Mouse (Mus musculus): ENCODE measurements at regions not wholly inside any gene's neighbourhood (a gene's known extent, or its start where the extent isn't known, plus 50 kb on each side); places are given as distances from the start of the nearest gene placed in this dataset.

DNA sequence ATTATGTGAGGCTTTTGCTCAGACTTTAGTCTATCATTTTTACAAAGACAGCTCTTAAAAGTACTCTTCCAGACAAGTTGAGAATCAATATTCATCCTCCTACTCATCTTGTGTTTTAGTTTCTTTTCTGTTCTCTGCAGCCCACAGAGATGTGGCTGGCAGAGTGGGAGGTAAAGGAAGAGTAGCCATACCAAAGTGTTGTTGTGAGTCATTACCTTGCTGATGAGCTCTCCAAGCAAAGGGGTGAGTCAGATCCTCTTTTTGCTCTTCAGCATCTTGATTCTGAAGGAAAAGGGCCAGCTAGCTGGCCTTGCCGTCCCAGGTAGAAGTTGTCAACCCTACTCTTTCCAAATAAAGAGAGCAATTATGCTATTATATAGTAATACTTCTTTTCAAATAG lies 192.6 kb downstream of the Gm9733 start:
- H3K9me3 ChIP-seq (ENCODE audit: control insufficient read depth, low read length): no peaks in the 10 kb centered on the region
- no peak overlapping the region for H3K4me3 ChIP-seq (ENCODE audit: low read depth, low read length)
- H3K4me2 ChIP-seq (ENCODE audit: low read depth, severe bottlenecking): no peak overlapping the region
- ATAC-seq (ENCODE audit: insufficient number of reproducible peaks, low FRiP score, low TSS enrichment, low read depth): no peak
- H3K27ac ChIP-seq (replicated peaks; ENCODE audit: low read depth, low read length): no peak overlapping the region
- no peaks in the 10 kb centered on the region for H3K4me1 ChIP-seq (ENCODE audit: control insufficient read depth, insufficient read depth, low read length)
- no peak for DNase-seq (ENCODE audit: low spot score)
- no peak overlapping the region for H3K9ac ChIP-seq (ENCODE audit: low read length)
- no peaks in the 10 kb centered on the region for H3K27me3 ChIP-seq (ENCODE audit: control insufficient read depth, insufficient read depth, low read length)
- 71% methylated on average over 1 of the region's 1 CpGs for WGBS
- H3K36me3 ChIP-seq (ENCODE audit: control insufficient read depth, insufficient read depth, low read length): no peaks in the 10 kb centered on the region

DNA sequence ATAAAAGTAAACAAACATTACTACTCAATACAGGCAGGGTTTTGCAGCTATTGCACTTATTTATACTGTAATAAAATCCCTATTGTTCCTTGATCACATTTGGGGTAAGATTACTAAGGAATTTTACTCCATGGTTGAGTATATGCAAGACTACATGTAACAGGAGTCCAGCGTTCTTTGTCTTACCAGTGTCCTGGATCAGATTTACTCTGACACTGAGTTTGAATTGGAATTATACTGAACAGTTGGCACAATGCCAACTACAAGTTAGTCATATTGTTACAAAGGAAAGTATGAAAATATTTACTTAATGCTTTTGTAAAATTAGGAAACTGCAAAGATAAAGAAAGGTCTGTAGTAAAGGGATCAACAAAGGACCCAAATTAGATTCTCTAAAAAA lies 178.4 kb downstream of the Gm9733 start:
- no peaks in the 10 kb centered on the region for H3K4me1 ChIP-seq (ENCODE audit: control insufficient read depth, insufficient read depth, low read length)
- no peaks in the 10 kb centered on the region for H3K36me3 ChIP-seq (ENCODE audit: control insufficient read depth, insufficient read depth, low read length)
- DNase-seq (ENCODE audit: low spot score) (no peak), ATAC-seq (ENCODE audit: insufficient number of reproducible peaks, low FRiP score, low TSS enrichment, low read depth) (no peak)
- H3K27ac ChIP-seq (replicated peaks; ENCODE audit: low read depth, low read length): no peak overlapping the region
- no peaks in the 10 kb centered on the region for H3K27me3 ChIP-seq (ENCODE audit: control insufficient read depth, insufficient read depth, low read length)
- H3K4me2 ChIP-seq (ENCODE audit: low read depth, severe bottlenecking): no peak overlapping the region
- H3K9me3 ChIP-seq (ENCODE audit: control insufficient read depth, low read length): no peaks in the 10 kb centered on the region
- WGBS: 90% methylated on average over 1 of the region's 1 CpGs
- H3K4me3 ChIP-seq (ENCODE audit: low read depth, low read length): no peak overlapping the region
- H3K9ac ChIP-seq (ENCODE audit: low read length): no peak overlapping the region

DNA sequence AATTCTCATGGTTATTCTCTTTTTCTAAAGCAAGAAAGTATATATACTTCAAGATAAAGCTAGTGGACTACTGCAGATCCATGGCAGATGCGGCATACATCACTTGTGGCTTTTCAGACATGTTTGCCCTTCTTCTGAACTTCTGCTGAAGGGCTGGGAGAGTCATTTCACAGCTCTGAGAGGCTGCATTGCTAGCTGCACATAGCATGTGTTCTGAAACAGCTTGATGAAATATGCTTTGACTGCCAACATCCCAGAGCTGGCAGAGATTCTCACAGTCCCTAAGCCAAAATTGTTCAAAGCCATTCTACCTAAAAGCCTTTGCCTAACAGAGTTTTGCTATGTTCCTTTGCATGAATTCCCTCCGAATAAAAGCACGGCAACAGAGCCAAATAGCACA lies 177.9 kb downstream of the Gm9733 start:
- WGBS: 92% methylated on average over 3 of the region's 3 CpGs
- H3K4me2 ChIP-seq (ENCODE audit: low read depth, severe bottlenecking): no peak overlapping the region
- H3K36me3 ChIP-seq (ENCODE audit: control insufficient read depth, insufficient read depth, low read length): no peaks in the 10 kb centered on the region
- no peak for ATAC-seq (ENCODE audit: insufficient number of reproducible peaks, low FRiP score, low TSS enrichment, low read depth)
- H3K27ac ChIP-seq (replicated peaks; ENCODE audit: low read depth, low read length): no peak overlapping the region
- H3K4me1 ChIP-seq (ENCODE audit: control insufficient read depth, insufficient read depth, low read length): no peaks in the 10 kb centered on the region
- H3K9ac ChIP-seq (ENCODE audit: low read length): no peak overlapping the region
- DNase-seq (ENCODE audit: low spot score): no peak
- no peaks in the 10 kb centered on the region for H3K27me3 ChIP-seq (ENCODE audit: control insufficient read depth, insufficient read depth, low read length)
- no peaks in the 10 kb centered on the region for H3K9me3 ChIP-seq (ENCODE audit: control insufficient read depth, low read length)
- no peak overlapping the region for H3K4me3 ChIP-seq (ENCODE audit: low read depth, low read length)

DNA sequence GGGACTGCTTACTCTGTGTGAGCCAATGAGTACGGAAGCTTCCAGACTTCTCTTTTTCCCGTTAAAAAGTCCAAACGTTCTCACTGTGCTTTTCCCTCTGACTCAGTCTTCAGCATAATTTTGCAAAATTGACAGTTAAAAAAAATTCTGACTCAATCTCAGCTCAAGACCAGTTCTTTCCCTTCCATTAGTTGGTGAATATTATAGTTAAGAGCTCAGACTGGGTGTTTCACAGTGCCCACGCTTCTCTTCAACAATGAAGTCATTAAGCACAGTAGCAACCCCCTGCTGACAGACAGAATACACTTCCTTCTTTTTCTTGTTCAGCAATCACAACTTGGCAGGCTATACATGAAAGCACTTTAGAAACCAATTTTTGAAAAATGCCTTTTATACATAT lies 175.4 kb downstream of the Gm9733 start:
- H3K9me3 ChIP-seq (ENCODE audit: control insufficient read depth, low read length): no peaks in the 10 kb centered on the region
- no peaks in the 10 kb centered on the region for H3K4me1 ChIP-seq (ENCODE audit: control insufficient read depth, insufficient read depth, low read length)
- no peak overlapping the region for H3K4me2 ChIP-seq (ENCODE audit: low read depth, severe bottlenecking)
- H3K36me3 ChIP-seq (ENCODE audit: control insufficient read depth, insufficient read depth, low read length): no peaks in the 10 kb centered on the region
- no peak for DNase-seq (ENCODE audit: low spot score)
- no peak overlapping the region for H3K27ac ChIP-seq (replicated peaks; ENCODE audit: low read depth, low read length)
- no peak overlapping the region for H3K9ac ChIP-seq (ENCODE audit: low read length)
- ATAC-seq (ENCODE audit: insufficient number of reproducible peaks, low FRiP score, low TSS enrichment, low read depth): no peak
- no peak overlapping the region for H3K4me3 ChIP-seq (ENCODE audit: low read depth, low read length)
- 80% methylated on average over 4 of the region's 4 CpGs for WGBS
- no peaks in the 10 kb centered on the region for H3K27me3 ChIP-seq (ENCODE audit: control insufficient read depth, insufficient read depth, low read length)

DNA sequence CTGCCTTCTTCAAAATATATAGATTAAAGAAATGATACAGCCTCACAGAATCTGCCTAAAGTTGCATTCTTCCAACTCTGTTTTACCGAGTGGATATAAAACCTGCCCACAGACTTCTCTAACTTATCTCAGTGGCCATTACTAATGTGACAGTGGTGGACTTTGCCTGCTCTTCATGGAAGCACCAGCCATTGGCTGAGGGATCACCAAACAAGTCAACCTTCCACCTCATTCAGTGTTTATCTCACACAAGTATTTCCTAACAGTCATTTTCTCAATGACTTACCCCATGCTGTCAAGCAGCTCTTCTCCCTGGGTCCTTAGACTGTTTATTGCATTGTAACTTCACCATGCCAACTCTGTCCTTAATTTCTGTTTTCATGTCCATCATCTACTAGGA lies 174.3 kb downstream of the Gm9733 start:
- no peaks in the 10 kb centered on the region for H3K36me3 ChIP-seq (ENCODE audit: control insufficient read depth, insufficient read depth, low read length)
- H3K9me3 ChIP-seq (ENCODE audit: control insufficient read depth, low read length): no peaks in the 10 kb centered on the region
- no peak overlapping the region for H3K4me2 ChIP-seq (ENCODE audit: low read depth, severe bottlenecking)
- WGBS: 97% methylated on average over 1 of the region's 1 CpGs
- no peaks in the 10 kb centered on the region for H3K27me3 ChIP-seq (ENCODE audit: control insufficient read depth, insufficient read depth, low read length)
- no peak for DNase-seq (ENCODE audit: low spot score)
- H3K4me3 ChIP-seq (ENCODE audit: low read depth, low read length): no peak overlapping the region
- no peak for ATAC-seq (ENCODE audit: insufficient number of reproducible peaks, low FRiP score, low TSS enrichment, low read depth)
- H3K27ac ChIP-seq (replicated peaks; ENCODE audit: low read depth, low read length): no peak overlapping the region
- H3K9ac ChIP-seq (ENCODE audit: low read length): no peak overlapping the region
- H3K4me1 ChIP-seq (ENCODE audit: control insufficient read depth, insufficient read depth, low read length): no peaks in the 10 kb centered on the region

DNA sequence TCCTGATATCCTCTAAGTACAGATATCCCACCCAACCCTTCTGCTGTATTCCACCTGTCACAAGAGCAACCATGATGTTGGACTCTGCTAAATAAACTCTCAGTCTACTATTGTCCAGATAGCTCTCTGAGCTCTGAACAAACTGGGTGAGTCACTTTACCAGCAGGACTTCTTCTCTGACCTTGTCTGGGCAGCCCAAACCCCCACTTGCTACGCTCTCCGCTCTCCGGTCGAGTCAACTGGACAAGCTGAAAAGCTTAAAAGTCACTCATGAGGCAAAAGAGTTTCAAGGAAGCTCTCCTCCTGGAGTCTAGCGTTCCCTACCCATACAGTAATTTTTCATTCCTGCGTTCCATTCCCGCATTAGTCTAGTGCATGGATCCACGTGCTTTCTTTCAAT lies 173.2 kb downstream of the Gm9733 start:
- H3K27ac ChIP-seq (replicated peaks; ENCODE audit: low read depth, low read length): no peak overlapping the region
- H3K4me3 ChIP-seq (ENCODE audit: low read depth, low read length): no peak overlapping the region

DNA sequence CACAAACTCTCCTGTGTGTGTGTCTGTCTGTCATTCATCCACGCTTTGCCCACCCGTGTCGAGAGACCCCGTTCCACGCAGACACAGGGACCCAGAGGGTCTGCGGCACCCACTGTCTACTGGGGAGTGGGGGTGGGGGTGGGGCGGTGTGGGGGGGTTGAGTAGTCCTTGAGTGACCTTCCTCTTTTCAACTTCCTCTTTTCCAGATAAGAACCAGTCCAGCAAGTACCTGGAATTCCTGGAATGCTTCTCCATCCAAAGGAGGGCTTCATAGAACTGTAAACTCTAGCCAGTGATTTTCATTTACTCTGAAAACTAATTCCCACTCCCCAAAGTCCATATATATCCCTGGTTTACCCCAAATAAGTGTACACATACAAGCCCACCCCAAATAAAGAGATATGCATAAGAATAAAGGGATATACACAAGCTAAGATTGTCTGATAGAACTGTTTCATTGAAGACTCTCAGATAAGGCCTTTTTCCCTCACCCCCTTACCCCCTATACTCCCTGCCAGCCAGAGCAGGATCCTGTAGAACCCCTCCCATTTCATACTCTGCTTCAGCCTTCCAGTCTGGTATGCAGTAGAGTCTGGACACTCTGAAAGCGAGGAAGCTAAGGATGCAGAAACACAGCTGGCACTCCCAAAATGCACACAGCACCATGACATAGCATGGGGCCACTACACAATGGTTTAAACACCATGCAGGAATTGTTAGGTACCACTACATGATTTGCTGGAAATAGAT lies 172.0 kb downstream of the Gm9733 start:
- H3K27me3 ChIP-seq (ENCODE audit: control insufficient read depth, insufficient read depth, low read length): no peaks in the 10 kb centered on the region
- no peak overlapping the region for H3K9ac ChIP-seq (ENCODE audit: low read length)
- H3K36me3 ChIP-seq (ENCODE audit: control insufficient read depth, insufficient read depth, low read length): no peaks in the 10 kb centered on the region
- H3K4me2 ChIP-seq (ENCODE audit: low read depth, severe bottlenecking): no peak overlapping the region
- no peaks in the 10 kb centered on the region for H3K9me3 ChIP-seq (ENCODE audit: control insufficient read depth, low read length)
- DNase-seq (ENCODE audit: low spot score) (no peak), ATAC-seq (ENCODE audit: insufficient number of reproducible peaks, low FRiP score, low TSS enrichment, low read depth) (no peak)
- no peak overlapping the region for H3K4me3 ChIP-seq (ENCODE audit: low read depth, low read length)
- H3K4me1 ChIP-seq (ENCODE audit: control insufficient read depth, insufficient read depth, low read length): no peaks in the 10 kb centered on the region
- H3K27ac ChIP-seq (replicated peaks; ENCODE audit: low read depth, low read length): no peak overlapping the region
- WGBS: 79% methylated on average over 5 of the region's 8 CpGs

More for the DNA sequence above, 173.2 kb downstream of the Gm9733 start:
- 96% methylated on average over 8 of the region's 8 CpGs for WGBS
- DNase-seq (ENCODE audit: low spot score) (no peak), ATAC-seq (ENCODE audit: insufficient number of reproducible peaks, low FRiP score, low TSS enrichment, low read depth) (no peak)
- no peak overlapping the region for H3K9ac ChIP-seq (ENCODE audit: low read length)
- no peak overlapping the region for H3K4me2 ChIP-seq (ENCODE audit: low read depth, severe bottlenecking)
- H3K9me3 ChIP-seq (ENCODE audit: control insufficient read depth, low read length): no peaks in the 10 kb centered on the region
- no peaks in the 10 kb centered on the region for H3K27me3 ChIP-seq (ENCODE audit: control insufficient read depth, insufficient read depth, low read length)
- H3K4me1 ChIP-seq (ENCODE audit: control insufficient read depth, insufficient read depth, low read length): no peaks in the 10 kb centered on the region
- H3K36me3 ChIP-seq (ENCODE audit: control insufficient read depth, insufficient read depth, low read length): no peaks in the 10 kb centered on the region

DNA sequence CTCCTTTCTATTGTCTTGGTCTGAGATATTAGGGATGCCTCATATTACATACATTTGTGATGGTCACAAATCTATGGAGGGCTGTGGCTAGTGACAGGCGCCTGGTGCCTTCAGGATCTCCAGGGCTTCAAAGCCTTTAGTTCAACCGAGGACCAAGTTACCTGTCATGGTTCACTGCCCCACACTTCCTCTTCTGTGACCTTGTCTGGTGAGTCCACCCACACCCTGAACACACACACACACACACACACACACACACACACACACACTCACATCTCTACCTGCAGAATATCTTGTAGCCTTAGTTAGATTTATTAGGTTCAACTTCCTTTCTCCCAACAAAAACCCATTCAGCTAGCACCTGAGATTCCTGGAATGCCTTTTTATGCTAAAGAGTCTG lies 156.3 kb downstream of the Gm9733 start:
- Histone ChIP-seq H3K27me3 (ENCODE audit: control insufficient read depth, insufficient read depth, low read length) (no peaks in the 10 kb centered on the region), H3K9ac (ENCODE audit: low read length) (no peak overlapping the region), H3K4me1 (ENCODE audit: control insufficient read depth, insufficient read depth, low read length) (no peaks in the 10 kb centered on the region), H3K36me3 (ENCODE audit: control insufficient read depth, insufficient read depth, low read length) (no peaks in the 10 kb centered on the region), H3K4me2 (ENCODE audit: low read depth, severe bottlenecking) (no peak overlapping the region), H3K9me3 (ENCODE audit: control insufficient read depth, low read length) (no peaks in the 10 kb centered on the region), H3K4me3 (ENCODE audit: low read depth, low read length) (no peak overlapping the region), H3K27ac (replicated peaks; ENCODE audit: low read depth, low read length) (no peak overlapping the region)
- DNase-seq (ENCODE audit: low spot score) (no peak), ATAC-seq (ENCODE audit: insufficient number of reproducible peaks, low FRiP score, low TSS enrichment, low read depth) (no peak)
- 87% methylated on average over 2 of the region's 2 CpGs for WGBS

Data from limb, embryonic 11.5 days (tissue).